10 mouse cellular contexts compared by ENCODE assay signal in genomic region chr15:83471476-83471875, GRCm38 (mm10). TPM values are rescaled to one million over a fixed set of nuclear protein-coding genes. Genes with fewer than 3 reads are reported as not detected.
DNase-seq lines count a peak whose midpoint lies in the region; ATAC-seq and TF ChIP-seq lines count a peak whose summit lies in the region.
"Had no signal": no experiment of that assay in that cellular context is flagged by ENCODE, and none has a peak within 500 bp of the region (broad histone marks: within the 10 kb centered on the region; RNA-seq: fewer than 3 reads in every experiment).

No protein-coding gene starts in this region.

- no peaks in the 10 kb centered on the region for H3K36me3 ChIP-seq in embryonic facial prominence, embryonic 14.5 days (ENCODE audit: control insufficient read depth, insufficient read depth, low read length)
- H3K36me3 ChIP-seq in embryonic facial prominence, embryonic 10.5 days (replicated peaks): no peaks in the 10 kb centered on the region
- no peaks in the 10 kb centered on the region for H3K36me3 ChIP-seq in kidney, embryonic 16.5 days (ENCODE audit: insufficient read depth, low read length)
- no peaks in the 10 kb centered on the region for H3K36me3 ChIP-seq in thymus, adult 2 months (ENCODE audit: control insufficient read depth, insufficient read depth, low read length)

- no peak overlapping the region for H3K4me3 ChIP-seq in embryonic facial prominence, embryonic 14.5 days (ENCODE audit: low read depth, low read length)
- no peak overlapping the region for H3K4me3 ChIP-seq in embryonic facial prominence, embryonic 10.5 days
- H3K4me3 ChIP-seq in kidney, embryonic 16.5 days (ENCODE audit: low read length): no peak overlapping the region
- no peak overlapping the region for H3K4me3 ChIP-seq in thymus, adult 2 months (ENCODE audit: control insufficient read depth, insufficient read depth, low read length)

- peaks cover 14% of the 10 kb centered on the region for H3K4me1 ChIP-seq in embryonic facial prominence, embryonic 14.5 days (ENCODE audit: control insufficient read depth, insufficient read depth, low read length)
- H3K4me1 ChIP-seq in embryonic facial prominence, embryonic 10.5 days: peaks cover 27% of the 10 kb centered on the region
- peaks cover 24% of the 10 kb centered on the region for H3K4me1 ChIP-seq in kidney, embryonic 16.5 days (ENCODE audit: insufficient read depth, low read length)
- H3K4me1 ChIP-seq in thymus, adult 2 months (replicated peaks; ENCODE audit: control insufficient read depth, insufficient read depth, low read length): peaks cover 14% of the 10 kb centered on the region

- no peak overlapping the region for H3K9ac ChIP-seq in embryonic facial prominence, embryonic 14.5 days (ENCODE audit: low read depth, low read length)
- H3K9ac ChIP-seq in kidney, embryonic 16.5 days (replicated peaks; ENCODE audit: low read length): no peak overlapping the region; the same call in 1 of the 2 replicates

- no peaks in the 10 kb centered on the region for H3K9me3 ChIP-seq in embryonic facial prominence, embryonic 14.5 days (ENCODE audit: control insufficient read depth, low read length)
- no peaks in the 10 kb centered on the region for H3K9me3 ChIP-seq in embryonic facial prominence, embryonic 10.5 days
- H3K9me3 ChIP-seq in kidney, embryonic 16.5 days (ENCODE audit: low read length): no peaks in the 10 kb centered on the region

- H3K27ac ChIP-seq in embryonic facial prominence, embryonic 14.5 days (replicated peaks; ENCODE audit: low read depth, low read length): no peak overlapping the region
- H3K27ac ChIP-seq in embryonic facial prominence, embryonic 10.5 days (replicated peaks): no peak overlapping the region
- H3K27ac ChIP-seq in kidney, embryonic 16.5 days (ENCODE audit: low read length): peak overlapping the region; percentile 14; the same call in 1 of the 2 replicates
- H3K27ac ChIP-seq in thymus, adult 2 months (ENCODE audit: control insufficient read depth, insufficient read depth, low read length): no peak overlapping the region
- H3K27ac ChIP-seq: macrophage had no signal

- no peaks in the 10 kb centered on the region for H3K27me3 ChIP-seq in embryonic facial prominence, embryonic 14.5 days (replicated peaks; ENCODE audit: control insufficient read depth, insufficient read depth, low read length)
- no peaks in the 10 kb centered on the region for H3K27me3 ChIP-seq in embryonic facial prominence, embryonic 10.5 days (replicated peaks; ENCODE audit: low read depth, poor library complexity, severe bottlenecking)
- H3K27me3 ChIP-seq in kidney, embryonic 16.5 days (ENCODE audit: insufficient read depth, low read length): no peaks in the 10 kb centered on the region
- no peaks in the 10 kb centered on the region for H3K27me3 ChIP-seq in thymus, adult 2 months (ENCODE audit: control insufficient read depth, insufficient read depth, low read length)

- ATAC-seq in embryonic facial prominence, embryonic 14.5 days (ENCODE audit: low read depth): peak; percentile 39; the same call in 1 of the 2 replicates
- ATAC-seq in kidney, embryonic 16.5 days (ENCODE audit: low FRiP score, low TSS enrichment): peak; percentile 64
- ATAC-seq in megakaryocyte progenitor cell, adult 5-6 weeks (replicated peaks; ENCODE audit: poor library complexity): no peak

- WGBS in embryonic facial prominence, embryonic 14.5 days: 65% methylated on average over 6 of the region's 7 CpGs
- WGBS in embryonic facial prominence, embryonic 10.5 days: 69% methylated on average over 7 of the region's 7 CpGs
- WGBS in kidney, embryonic 16.5 days: 40% methylated on average over 7 of the region's 7 CpGs
- 95% methylated on average over 7 of the region's 7 CpGs for WGBS in thymus, adult 2 months

- no peak overlapping the region for H3K4me2 ChIP-seq in embryonic facial prominence, embryonic 14.5 days (ENCODE audit: low read depth, low read length)
- no peak overlapping the region for H3K4me2 ChIP-seq in kidney, embryonic 16.5 days (replicated peaks; ENCODE audit: low read depth, low read length)

- DNase-seq in embryonic facial prominence, embryonic 14.5 days (ENCODE audit: low spot score): peak; percentile 62
- DNase-seq in embryonic facial prominence, embryonic 10.5 days (ENCODE audit: low spot score): no peak
- peak; percentile 29 for DNase-seq in 416B (ENCODE audit: low read depth)
- DNase-seq in gastrocnemius, postnatal 25 days: peak; percentile 60
- DNase-seq in thymus, adult 2 months: no peak
- DNase-seq in urinary bladder, postnatal 10 days (ENCODE audit: low spot score): no peak
- DNase-seq: spleen, adult 18-20 months had no signal

- TF ChIP-seq POLR2A in thymus, adult 2 months (IDR thresholded peaks at IDR 0.05; ENCODE audit: control insufficient read depth, extremely low read depth, insufficient read depth, low read length, poor library complexity): no peak

- no peak for TF ChIP-seq CTCF in thymus, adult 2 months (IDR thresholded peaks at IDR 0.05; ENCODE audit: borderline replicate concordance, control insufficient read depth, extremely low read depth, insufficient read depth, low read length, poor library complexity)

RNA-seq across cellular contexts. Expression of gene Pacsin2, which starts 7.1 kb away (rescaled TPM):
- polyA plus RNA-seq in embryonic facial prominence, embryonic 14.5 days (2014; fragmentation: Nextera tagmentation; extraction: Ambion mirVana): 49.3 TPM in 2 replicates
- 60.7 and 61.7 TPM in 2 replicates for polyA plus RNA-seq in embryonic facial prominence, embryonic 10.5 days (2016; fragmentation: Nextera tagmentation; extraction: Ambion mirVana)
- total RNA-seq in gastrocnemius, postnatal 25 days (2021): 10 to 100 TPM; 51.6 to 53.8 TPM
- polyA plus RNA-seq in kidney, embryonic 16.5 days (2015; fragmentation: Nextera tagmentation; extraction: Ambion mirVana): 85.4 and 92.0 TPM in 2 replicates
- total RNA-seq in megakaryocyte progenitor cell, adult 5-6 weeks (2015): 40.0 and 47.4 TPM in 2 replicates
- total RNA-seq in megakaryocyte progenitor cell, adult 5-6 weeks (2017): 71.7 and 101 TPM in 2 replicates
- 25.7 and 30.5 TPM in 2 replicates for polyA plus RNA-seq in thymus, adult 2 months (2012; rRNA removed)

RNA-seq across cellular contexts. Expression of gene Ttll1, which starts 39.2 kb away (rescaled TPM):
- 9.4 and 11.3 TPM in 2 replicates for polyA plus RNA-seq in embryonic facial prominence, embryonic 14.5 days (2014; fragmentation: Nextera tagmentation; extraction: Ambion mirVana)
- 30.9 and 32.6 TPM in 2 replicates for polyA plus RNA-seq in embryonic facial prominence, embryonic 10.5 days (2016; fragmentation: Nextera tagmentation; extraction: Ambion mirVana)
- 1 to 10 TPM; 2.2 to 6.3 TPM for total RNA-seq in gastrocnemius, postnatal 25 days (2021)
- polyA plus RNA-seq in kidney, embryonic 16.5 days (2015; fragmentation: Nextera tagmentation; extraction: Ambion mirVana): 27.3 and 28.2 TPM in 2 replicates
- 6.2 and 7.6 TPM in 2 replicates for total RNA-seq in megakaryocyte progenitor cell, adult 5-6 weeks (2015)
- total RNA-seq in megakaryocyte progenitor cell, adult 5-6 weeks (2017): 2.0 and 4.9 TPM in 2 replicates
- polyA plus RNA-seq in thymus, adult 2 months (2012; rRNA removed): 9.7 and 10.9 TPM in 2 replicates

RNA-seq across cellular contexts. Expression of gene Bik, which starts 55.2 kb away (rescaled TPM):
- 5.2 and 5.6 TPM in 2 replicates for polyA plus RNA-seq in embryonic facial prominence, embryonic 14.5 days (2014; fragmentation: Nextera tagmentation; extraction: Ambion mirVana)
- 2.3 TPM in 2 replicates for polyA plus RNA-seq in embryonic facial prominence, embryonic 10.5 days (2016; fragmentation: Nextera tagmentation; extraction: Ambion mirVana)
- 1 to 10 TPM in 1 of 2 experiments, under 1 TPM in 1; 0.59 to 1.3 TPM for total RNA-seq in gastrocnemius, postnatal 25 days (2021)
- polyA plus RNA-seq in kidney, embryonic 16.5 days (2015; fragmentation: Nextera tagmentation; extraction: Ambion mirVana): 11.7 and 11.9 TPM in 2 replicates
- 0.15 TPM in 1 of 2 replicates, not detected in the other for total RNA-seq in megakaryocyte progenitor cell, adult 5-6 weeks (2015)
- 0.25 TPM in 1 of 2 replicates, not detected in the other for total RNA-seq in megakaryocyte progenitor cell, adult 5-6 weeks (2017)
- polyA plus RNA-seq in thymus, adult 2 months (2012; rRNA removed): 11.0 and 14.7 TPM in 2 replicates
- polyA plus RNA-seq: macrophage had no signal

Comparison
In these comparisons a context has a peak if more than half of its experiments do, and no peak if none do; other contexts are left out.
1. DNase-seq: peak in embryonic facial prominence, embryonic 14.5 days (single experiment), 416B (single experiment) and gastrocnemius, postnatal 25 days (single experiment); none in embryonic facial prominence, embryonic 10.5 days (single experiment), thymus, adult 2 months (single experiment) and urinary bladder, postnatal 10 days (single experiment).